Mouse (Mus musculus): ENCODE measurements around the gene Ghitm. TPM values are rescaled to one million over a fixed set of nuclear protein-coding genes. Genes with fewer than 3 reads are reported as not detected.
A peak's percentile ranks its signal among the peaks of the same experiment; 100 is the strongest.

Ghitm gene
- polyA plus RNA-seq (2014; fragmentation: Nextera tagmentation; extraction: Ambion mirVana), result 214 and 216 TPM in 2 replicates

GRCm38 (mm10) chr14:37135127-37135593, at the start of gene Ghitm:
Gene Ghitm (minus strand): TSS chr14:37135272.
- H3K27ac ChIP-seq (replicated peaks; ENCODE audit: low read depth, low read length), result no peak within 1 kb of the TSS
- no peaks in the 10 kb centered on the region for H3K27me3 ChIP-seq (ENCODE audit: control insufficient read depth, insufficient read depth, low read length)
- peak within 1 kb of the TSS; percentile 56 for H3K4me2 ChIP-seq (ENCODE audit: low read depth, low read length)
- WGBS, result under 1% methylated on average over 38 of the region's 38 CpGs
- no peaks in the 10 kb centered on the region for H3K4me1 ChIP-seq (ENCODE audit: control insufficient read depth, insufficient read depth, low read length)
- H3K9me3 ChIP-seq (replicated peaks; ENCODE audit: control insufficient read depth, low read length), result no peaks in the 10 kb centered on the region
- DNase-seq (ENCODE audit: low spot score) (peak; percentile 97), ATAC-seq (replicated peaks; ENCODE audit: insufficient number of reproducible peaks, low FRiP score, low TSS enrichment, low read depth) (peak; percentile 99)
- H3K36me3 ChIP-seq (replicated peaks; ENCODE audit: control insufficient read depth, insufficient read depth, low read depth, low read length), result peaks cover 3% of the 10 kb centered on the region; the same call in 1 of the 2 replicates
- H3K9ac ChIP-seq (replicated peaks; ENCODE audit: low read length), result peak within 1 kb of the TSS; percentile 84
- H3K4me3 ChIP-seq (ENCODE audit: low read depth, low read length), result peak within 1 kb of the TSS; percentile 89

DNA sequence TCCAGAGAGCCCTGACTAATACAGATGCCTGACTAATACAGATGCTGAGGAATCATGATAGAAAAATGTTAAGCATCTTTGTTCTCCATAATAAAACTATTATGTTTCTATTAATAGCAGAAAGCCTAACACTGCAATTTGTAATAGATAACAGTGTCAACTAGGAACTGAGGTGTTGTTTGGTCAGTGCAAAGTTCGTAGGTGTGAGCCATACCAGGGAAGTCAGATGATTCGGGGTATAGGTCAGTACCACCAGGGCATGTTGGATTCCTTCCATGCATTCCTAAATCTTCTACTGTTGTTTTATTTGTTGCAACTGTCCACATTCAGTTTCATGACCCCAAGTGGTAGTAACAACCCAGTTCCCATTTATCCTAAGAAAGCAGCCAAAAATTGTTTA, 49.8 kb upstream of the Ghitm start:
- Histone ChIP-seq H3K9ac (replicated peaks; ENCODE audit: low read length) (no peak overlapping the region), H3K4me2 (ENCODE audit: low read depth, low read length) (no peak overlapping the region), H3K36me3 (replicated peaks; ENCODE audit: control insufficient read depth, insufficient read depth, low read depth, low read length) (no peaks in the 10 kb centered on the region), H3K9me3 (replicated peaks; ENCODE audit: control insufficient read depth, low read length) (no peaks in the 10 kb centered on the region), H3K27ac (replicated peaks; ENCODE audit: low read depth, low read length) (no peak overlapping the region), H3K27me3 (ENCODE audit: control insufficient read depth, insufficient read depth, low read length) (no peaks in the 10 kb centered on the region), H3K4me1 (ENCODE audit: control insufficient read depth, insufficient read depth, low read length) (no peaks in the 10 kb centered on the region), H3K4me3 (ENCODE audit: low read depth, low read length) (no peak overlapping the region)
- DNase-seq (ENCODE audit: low spot score), result no peak
- WGBS, result 86% methylated on average over 2 of the region's 2 CpGs
- ATAC-seq (replicated peaks; ENCODE audit: insufficient number of reproducible peaks, low FRiP score, low TSS enrichment, low read depth), result no peak

GRCm38 (mm10) chr14:37174484-37174883, 39.4 kb upstream of the Ghitm start:
- peak; percentile 21 for DNase-seq (ENCODE audit: low spot score)
- Histone ChIP-seq H3K4me3 (ENCODE audit: low read depth, low read length) (no peak overlapping the region), H3K27ac (replicated peaks; ENCODE audit: low read depth, low read length) (no peak overlapping the region), H3K4me1 (ENCODE audit: control insufficient read depth, insufficient read depth, low read length) (no peaks in the 10 kb centered on the region), H3K4me2 (ENCODE audit: low read depth, low read length) (no peak overlapping the region), H3K27me3 (ENCODE audit: control insufficient read depth, insufficient read depth, low read length) (no peaks in the 10 kb centered on the region), H3K9ac (replicated peaks; ENCODE audit: low read length) (no peak overlapping the region), H3K36me3 (replicated peaks; ENCODE audit: control insufficient read depth, insufficient read depth, low read depth, low read length) (no peaks in the 10 kb centered on the region), H3K9me3 (replicated peaks; ENCODE audit: control insufficient read depth, low read length) (no peaks in the 10 kb centered on the region)
- no peak for ATAC-seq (replicated peaks; ENCODE audit: insufficient number of reproducible peaks, low FRiP score, low TSS enrichment, low read depth)
- WGBS, result 79% methylated on average over 3 of the region's 3 CpGs

- WGBS, result 79% methylated on average over 1 of the region's 1 CpGs
These were observed 30.3 kb upstream of the Ghitm start for GRCm38 (mm10) chr14:37165266-37165926.

DNA sequence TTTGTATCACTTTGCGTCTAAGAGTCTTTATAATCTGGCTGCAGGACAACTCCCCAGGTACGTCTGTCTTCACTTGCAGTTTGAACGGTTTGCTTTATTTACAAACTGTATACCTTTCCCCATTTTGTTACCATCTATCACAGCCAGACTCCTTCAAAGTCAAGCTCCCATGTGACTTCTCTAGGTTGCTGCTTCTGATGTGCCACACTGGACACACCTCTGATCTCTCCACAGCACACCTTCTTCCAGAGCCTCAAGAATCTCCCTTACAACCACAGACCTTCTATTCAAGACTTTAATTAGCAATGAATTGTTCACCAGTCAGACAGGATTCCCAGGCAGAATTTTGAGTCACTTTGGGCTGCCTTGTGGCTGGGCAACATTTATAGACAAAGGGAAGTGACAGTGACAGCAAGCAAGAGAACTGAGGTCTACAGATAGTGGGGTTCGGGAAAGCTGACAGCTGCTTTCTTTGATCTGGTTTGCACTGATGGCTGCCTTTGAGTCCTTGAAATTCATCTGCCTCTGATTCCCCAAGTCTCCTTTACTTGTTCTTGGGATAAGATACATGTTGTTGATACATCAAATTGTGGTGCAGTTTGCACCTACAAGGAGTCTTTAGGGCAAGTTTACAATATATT, 29.4 kb upstream of the Ghitm start:
- Histone ChIP-seq H3K4me1 (ENCODE audit: control insufficient read depth, insufficient read depth, low read length) (no peaks in the 10 kb centered on the region), H3K27me3 (ENCODE audit: control insufficient read depth, insufficient read depth, low read length) (no peaks in the 10 kb centered on the region), H3K9ac (replicated peaks; ENCODE audit: low read length) (no peak overlapping the region), H3K36me3 (replicated peaks; ENCODE audit: control insufficient read depth, insufficient read depth, low read depth, low read length) (no peaks in the 10 kb centered on the region), H3K4me3 (ENCODE audit: low read depth, low read length) (no peak overlapping the region), H3K9me3 (replicated peaks; ENCODE audit: control insufficient read depth, low read length) (no peaks in the 10 kb centered on the region), H3K4me2 (ENCODE audit: low read depth, low read length) (no peak overlapping the region), H3K27ac (replicated peaks; ENCODE audit: low read depth, low read length) (no peak overlapping the region)
- ATAC-seq (replicated peaks; ENCODE audit: insufficient number of reproducible peaks, low FRiP score, low TSS enrichment, low read depth) (no peak), DNase-seq (ENCODE audit: low spot score) (no peak)
- 73% methylated on average over 4 of the region's 4 CpGs for WGBS

More at GRCm38 (mm10) chr14:37165266-37165926, 30.3 kb upstream of the Ghitm start:
- no peak for ATAC-seq (replicated peaks; ENCODE audit: insufficient number of reproducible peaks, low FRiP score, low TSS enrichment, low read depth)
- H3K4me1 ChIP-seq (ENCODE audit: control insufficient read depth, insufficient read depth, low read length), result no peaks in the 10 kb centered on the region
- no peaks in the 10 kb centered on the region for H3K9me3 ChIP-seq (replicated peaks; ENCODE audit: control insufficient read depth, low read length)
- no peak overlapping the region for H3K4me3 ChIP-seq (ENCODE audit: low read depth, low read length)
- no peaks in the 10 kb centered on the region for H3K36me3 ChIP-seq (replicated peaks; ENCODE audit: control insufficient read depth, insufficient read depth, low read depth, low read length)
- H3K27ac ChIP-seq (replicated peaks; ENCODE audit: low read depth, low read length), result no peak overlapping the region
- H3K9ac ChIP-seq (replicated peaks; ENCODE audit: low read length), result no peak overlapping the region
- H3K27me3 ChIP-seq (ENCODE audit: control insufficient read depth, insufficient read depth, low read length), result no peaks in the 10 kb centered on the region
- DNase-seq (ENCODE audit: low spot score), result peak; percentile 36
- H3K4me2 ChIP-seq (ENCODE audit: low read depth, low read length), result no peak overlapping the region

GRCm38 (mm10) chr14:37163277-37163956, 28.3 kb upstream of the Ghitm start:
- no peaks in the 10 kb centered on the region for H3K27me3 ChIP-seq (ENCODE audit: control insufficient read depth, insufficient read depth, low read length)
- H3K4me2 ChIP-seq (ENCODE audit: low read depth, low read length), result no peak overlapping the region
- no peaks in the 10 kb centered on the region for H3K9me3 ChIP-seq (replicated peaks; ENCODE audit: control insufficient read depth, low read length)
- 78% methylated on average over 4 of the region's 4 CpGs for WGBS
- no peak overlapping the region for H3K9ac ChIP-seq (replicated peaks; ENCODE audit: low read length)
- H3K4me1 ChIP-seq (ENCODE audit: control insufficient read depth, insufficient read depth, low read length), result no peaks in the 10 kb centered on the region
- no peak for DNase-seq (ENCODE audit: low spot score)
- ATAC-seq (replicated peaks; ENCODE audit: insufficient number of reproducible peaks, low FRiP score, low TSS enrichment, low read depth), result no peak
- H3K4me3 ChIP-seq (ENCODE audit: low read depth, low read length), result no peak overlapping the region
- no peaks in the 10 kb centered on the region for H3K36me3 ChIP-seq (replicated peaks; ENCODE audit: control insufficient read depth, insufficient read depth, low read depth, low read length)
- H3K27ac ChIP-seq (replicated peaks; ENCODE audit: low read depth, low read length), result no peak overlapping the region

GRCm38 (mm10) chr14:37154391-37154790, 19.3 kb upstream of the Ghitm start:
- H3K27ac ChIP-seq (replicated peaks; ENCODE audit: low read depth, low read length), result no peak overlapping the region
- H3K27me3 ChIP-seq (ENCODE audit: control insufficient read depth, insufficient read depth, low read length), result no peaks in the 10 kb centered on the region
- no peaks in the 10 kb centered on the region for H3K36me3 ChIP-seq (replicated peaks; ENCODE audit: control insufficient read depth, insufficient read depth, low read depth, low read length)
- no peak overlapping the region for H3K4me3 ChIP-seq (ENCODE audit: low read depth, low read length)
- H3K9ac ChIP-seq (replicated peaks; ENCODE audit: low read length), result no peak overlapping the region
- no peak for ATAC-seq (replicated peaks; ENCODE audit: insufficient number of reproducible peaks, low FRiP score, low TSS enrichment, low read depth)
- H3K9me3 ChIP-seq (replicated peaks; ENCODE audit: control insufficient read depth, low read length), result no peaks in the 10 kb centered on the region
- WGBS, result 94% methylated on average over 1 of the region's 1 CpGs
- H3K4me2 ChIP-seq (ENCODE audit: low read depth, low read length), result no peak overlapping the region
- no peaks in the 10 kb centered on the region for H3K4me1 ChIP-seq (ENCODE audit: control insufficient read depth, insufficient read depth, low read length)
- DNase-seq (ENCODE audit: low spot score), result no peak
